Mouse (Mus musculus) embryonic stem cell, embryonic (primary cell): ENCODE data around the gene Socs2.

Source experiments
- CTCF ChIA-PET, 4 experiments: fragments of 300-600 bp in 2 of 4; fragments of 350-600 bp in 2 of 4; sonication (Branson Sonifier 250); formaldehyde crosslinking; loops; one replicate each; lab custom pipeline; 2022; ENCODE audit warnings: inconsistent platforms in 2 of 4; lab: Charles Lee
- POLR2A ChIA-PET, 4 experiments: fragments of 300-600 bp in 2 of 4; fragments of 350-600 bp in 2 of 4; sonication (Branson Sonifier 250); formaldehyde crosslinking; loops; one replicate each; lab custom pipeline; 2022; ENCODE audit warnings: antibody characterized with exemption in 4 of 4, inconsistent platforms in 1 of 4; lab: Charles Lee

Socs2 gene

GRCm38 (mm10) chr10:95385801-95386203, 31.2 kb downstream of the Socs2 start:
- ChIA-PET CTCF (no interaction called here), POLR2A (no interaction called here)

GRCm38 (mm10) chr10:95385081-95385480, 31.9 kb downstream of the Socs2 start:
- CTCF ChIA-PET: no interaction called here
- POLR2A ChIA-PET: interaction anchor here in 1 of 4 experiments (0.6 kb wide), 1 partner anchor 74 kb away, joined by 3 read pairs; no protein-coding TSS in a partner anchor

GRCm38 (mm10) chr10:95384446-95384845, 32.5 kb downstream of the Socs2 start:
- POLR2A ChIA-PET: interaction anchor here in 1 of 4 experiments (1.1 to 1.7 kb wide), 4 partner anchors 22 to 75 kb away, joined by 3 to 4 read pairs (median 4); no protein-coding TSS in a partner anchor
- CTCF ChIA-PET: no interaction called here

GRCm38 (mm10) chr10:95373340-95373739, 43.6 kb downstream of the Socs2 start:
- ChIA-PET CTCF (no interaction called here), POLR2A (interaction anchor here in 2 of 4 experiments (1.3 to 2.0 kb wide), 4 partner anchors 10 to 31 kb away, joined by 4 to 7 read pairs (median 6); no protein-coding TSS in a partner anchor)

- CTCF ChIA-PET: no interaction called here
- POLR2A ChIA-PET: interaction anchor here in 1 of 4 experiments (1.3 kb wide), 1 partner anchor 14 kb away, joined by 5 read pairs; no protein-coding TSS in a partner anchor
Measured at GRCm38 (mm10) chr10:95371942-95372341, 45.0 kb downstream of the Socs2 start.

- ChIA-PET CTCF (no interaction called here), POLR2A (interaction anchor here in 1 of 4 experiments (3.1 kb wide), 1 partner anchor 11 kb away, joined by 26 read pairs; no protein-coding TSS in a partner anchor)
Measured at GRCm38 (mm10) chr10:95369190-95369589, 47.8 kb downstream of the Socs2 start.

GRCm38 (mm10) chr10:95368151-95368550, 48.8 kb downstream of the Socs2 start:
- ChIA-PET POLR2A (interaction anchor here in 3 of 4 experiments (0.6 to 3.9 kb wide), 11 partner anchors 10 to 99 kb away, joined by 3 to 26 read pairs (median 5); no protein-coding TSS in a partner anchor), CTCF (interaction anchor here in 1 of 4 experiments (0.9 kb wide), 1 partner anchor 77 kb away, joined by 4 read pairs; no protein-coding TSS in a partner anchor)

- POLR2A ChIA-PET: interaction anchor here in 3 of 4 experiments (0.6 to 3.9 kb wide), 13 partner anchors 10 to 57 kb away, joined by 3 to 26 read pairs (median 3); no protein-coding TSS in a partner anchor
- CTCF ChIA-PET: interaction anchor here in 1 of 4 experiments (0.9 kb wide), 1 partner anchor 77 kb away, joined by 4 read pairs; no protein-coding TSS in a partner anchor
Measured at GRCm38 (mm10) chr10:95367661-95368089, 49.3 kb downstream of the Socs2 start.

GRCm38 (mm10) chr10:95367241-95367640, 49.7 kb downstream of the Socs2 start:
- ChIA-PET POLR2A (interaction anchor here in 3 of 4 experiments (0.6 to 3.9 kb wide), 12 partner anchors 9 to 54 kb away, joined by 3 to 26 read pairs (median 3); no protein-coding TSS in a partner anchor), CTCF (interaction anchor here in 1 of 4 experiments (0.6 kb wide), 1 partner anchor 27 kb away, joined by 11 read pairs; no protein-coding TSS in a partner anchor)

GRCm38 (mm10) chr10:95362326-95362725, 54.7 kb downstream of the Socs2 start:
- ChIA-PET POLR2A (interaction anchor here in 2 of 4 experiments (0.6 to 1.6 kb wide), 2 partner anchors 8 to 113 kb away, joined by 3 to 4 read pairs; no protein-coding TSS in a partner anchor), CTCF (no interaction called here)

GRCm38 (mm10) chr10:95361260-95361841, 55.6 kb downstream of the Socs2 start:
- CTCF ChIA-PET: no interaction called here
- POLR2A ChIA-PET: interaction anchor here in 1 of 4 experiments (0.8 kb wide), 1 partner anchor 299 kb away, joined by 4 read pairs; no protein-coding TSS in a partner anchor

- ChIA-PET POLR2A (no interaction called here), CTCF (no interaction called here)
Measured at GRCm38 (mm10) chr10:95360048-95360447, 56.9 kb downstream of the Socs2 start.

- POLR2A ChIA-PET: interaction anchor here in 3 of 4 experiments (0.6 to 6.9 kb wide), 49 partner anchors 8 to 1869 kb away, joined by 3 to 86 read pairs (median 4); partner anchors contain the start of genes Socs2 (in 2 of the 3) and Hal (in 1 of the 3)
Measured at GRCm38 (mm10) chr10:95357721-95358120, 59.3 kb downstream of the Socs2 start.

GRCm38 (mm10) chr10:95356711-95357110, 60.3 kb downstream of the Socs2 start:
- POLR2A ChIA-PET: interaction anchor here in 3 of 4 experiments (0.5 to 6.9 kb wide), 24 partner anchors 10 to 107 kb away, joined by 3 to 86 read pairs (median 6); partner anchors contain the start of genes Cradd (in 1 of the 3) and Socs2 (in 1 of the 3)

More at GRCm38 (mm10) chr10:95357721-95358120, 59.3 kb downstream of the Socs2 start:
- CTCF ChIA-PET: interaction anchor here in 2 of 4 experiments (0.5 to 0.6 kb wide), 2 partner anchors 61 to 266 kb away, joined by 3 read pairs; no protein-coding TSS in a partner anchor

GRCm38 (mm10) chr10:95355678-95356268, 61.2 kb downstream of the Socs2 start:
- ChIA-PET CTCF (interaction anchor here in 2 of 4 experiments (0.6 kb wide), 2 partner anchors 43 to 251 kb away, joined by 3 to 4 read pairs; no protein-coding TSS in a partner anchor), POLR2A (interaction anchor here in 3 of 4 experiments (0.7 to 6.9 kb wide), 18 partner anchors 11 to 243 kb away, joined by 3 to 86 read pairs (median 6); partner anchors contain the start of genes Cradd (in 1 of the 3) and Socs2 (in 1 of the 3))

More at GRCm38 (mm10) chr10:95356711-95357110, 60.3 kb downstream of the Socs2 start:
- CTCF ChIA-PET: interaction anchor here in 3 of 4 experiments (0.6 kb wide), 4 partner anchors 60 to 269 kb away, joined by 3 to 5 read pairs (median 4); partner anchors contain the start of gene Socs2 (in 1 of the 3)

- CTCF ChIA-PET: interaction anchor here in 1 of 4 experiments (0.6 kb wide), 1 partner anchor 86 kb away, joined by 4 read pairs; no protein-coding TSS in a partner anchor
Measured at GRCm38 (mm10) chr10:95354673-95355072, 62.3 kb downstream of the Socs2 start.

GRCm38 (mm10) chr10:95354047-95354446, 62.9 kb downstream of the Socs2 start:
- ChIA-PET POLR2A (interaction anchor here in 3 of 4 experiments (0.5 to 6.9 kb wide), 34 partner anchors 9 to 538 kb away, joined by 3 to 86 read pairs (median 4); partner anchors contain the start of gene Socs2 (in 1 of the 3)), CTCF (interaction anchor here in 1 of 4 experiments (0.6 kb wide), 2 partner anchors 86 to 612 kb away, joined by 3 to 4 read pairs; no protein-coding TSS in a partner anchor)

More at GRCm38 (mm10) chr10:95354673-95355072, 62.3 kb downstream of the Socs2 start:
- POLR2A ChIA-PET: interaction anchor here in 3 of 4 experiments (0.6 to 6.9 kb wide), 25 partner anchors 8 to 782 kb away, joined by 3 to 86 read pairs (median 5); no protein-coding TSS in a partner anchor

GRCm38 (mm10) chr10:95348457-95348856, 68.5 kb downstream of the Socs2 start:
- CTCF ChIA-PET: no interaction called here
- POLR2A ChIA-PET: interaction anchor here in 2 of 4 experiments (0.7 to 1.6 kb wide), 6 partner anchors 27 to 90 kb away, joined by 3 to 4 read pairs (median 3); no protein-coding TSS in a partner anchor
